Mouse (Mus musculus) urinary bladder, postnatal 36 days (tissue): ENCODE results near the gene Il17d.

Source experiments
- DNase-seq, 2 experiments: peaks; one replicate each; pipeline ENCODE4 v3.0.0; 2022; ENCODE audit warnings: low spot score in 2 of 2, mixed read lengths in 1 of 2

Il17d gene

GRCm38 (mm10) chr14:57524671-57525387 lies at the start of gene Il17d:
Il17d (plus strand) TSS chr14:57524777.
- DNase-seq, result no peak

- DNase-seq, result no peak
Measured at GRCm38 (mm10) chr14:57475057-57475456, 49.5 kb upstream of the Il17d start.

DNA sequence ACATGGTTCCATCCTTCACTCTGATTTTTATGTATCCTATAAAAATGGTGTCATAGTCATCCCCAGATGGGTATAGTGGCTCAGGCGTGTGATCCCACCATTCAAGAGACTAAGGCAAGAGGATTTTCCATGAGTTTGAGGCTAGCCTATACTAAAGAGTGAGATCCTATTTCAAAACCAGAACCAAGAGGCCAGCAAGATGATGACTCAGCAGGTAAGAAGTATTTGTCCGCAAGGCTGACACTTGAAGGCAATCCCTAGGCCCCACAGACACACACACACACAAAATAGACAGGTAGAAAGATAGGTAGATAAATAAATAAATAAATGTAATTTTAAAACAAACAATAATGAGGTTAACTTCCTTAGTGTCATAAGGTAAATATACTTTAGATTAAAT lies 42.3 kb upstream of the Il17d start:
- no peak for DNase-seq

DNA sequence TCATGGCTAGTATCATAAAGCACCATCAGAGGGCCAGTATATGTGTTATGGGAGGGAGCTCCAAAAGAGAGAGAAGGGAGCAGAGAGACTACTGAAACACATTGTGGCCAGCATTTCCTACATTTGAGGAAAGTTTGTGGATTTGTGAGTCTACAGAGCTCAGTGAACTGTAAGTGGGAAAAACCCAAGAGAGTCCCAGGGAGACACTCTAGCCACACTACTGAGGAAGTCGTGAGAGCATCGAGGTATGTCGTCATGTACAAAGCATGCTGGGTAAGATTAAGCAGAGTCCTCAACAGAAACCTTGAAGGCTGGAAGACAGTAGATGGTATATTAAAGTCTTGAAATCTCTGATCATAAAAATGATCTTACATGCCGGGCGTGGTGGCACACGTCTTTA lies 40.4 kb upstream of the Il17d start:
- no peak for DNase-seq

DNA sequence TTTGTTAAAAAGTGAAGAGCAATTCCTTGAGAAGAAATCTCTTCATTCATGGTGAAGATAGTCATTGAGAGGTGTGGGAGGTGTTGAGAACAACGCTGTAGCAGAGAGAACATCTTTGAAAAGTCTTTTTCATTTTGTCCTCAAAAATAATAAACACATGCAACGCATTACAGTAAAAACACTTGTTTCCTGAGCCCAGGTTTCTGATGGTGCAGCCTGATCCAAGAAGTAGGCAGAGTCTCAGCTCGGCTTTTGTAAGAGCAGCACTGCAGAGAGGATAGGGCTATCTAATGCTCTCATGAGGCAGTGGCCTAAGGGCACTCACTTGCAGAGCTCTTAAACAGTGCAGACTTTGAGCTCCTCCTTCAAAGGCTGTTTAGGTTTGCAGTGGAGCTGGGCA lies 34.9 kb upstream of the Il17d start:
- DNase-seq, result no peak

- DNase-seq, result no peak
Measured at GRCm38 (mm10) chr14:57493840-57494239, 30.7 kb upstream of the Il17d start.

- no peak for DNase-seq
Measured at GRCm38 (mm10) chr14:57503729-57504128, 20.8 kb upstream of the Il17d start.

DNA sequence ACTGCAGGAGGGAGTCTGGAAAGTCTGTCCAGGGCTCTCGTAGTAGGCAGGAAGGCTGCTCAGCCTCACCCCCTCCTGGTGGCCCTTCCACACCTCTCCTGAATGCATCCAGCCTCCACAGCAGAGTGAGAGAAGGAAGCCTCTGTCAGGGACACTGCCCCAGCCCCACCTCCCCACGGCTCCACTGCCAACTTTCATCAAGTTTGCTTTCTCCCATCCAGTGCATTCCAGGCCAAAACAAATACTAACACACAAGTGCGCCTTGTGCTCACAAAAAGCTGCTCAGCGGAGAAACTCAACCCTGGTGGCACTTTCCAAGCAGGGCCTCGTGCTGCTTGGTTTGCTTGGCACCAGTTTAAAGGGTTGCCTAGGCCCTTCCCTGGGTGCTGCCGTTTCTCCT lies 15.0 kb upstream of the Il17d start:
- no peak for DNase-seq

- no peak for DNase-seq
Measured at GRCm38 (mm10) chr14:57515156-57515762, 9.3 kb upstream of the Il17d start.

- no peak for DNase-seq
Measured at GRCm38 (mm10) chr14:57517001-57517400, 7.6 kb upstream of the Il17d start.

DNA sequence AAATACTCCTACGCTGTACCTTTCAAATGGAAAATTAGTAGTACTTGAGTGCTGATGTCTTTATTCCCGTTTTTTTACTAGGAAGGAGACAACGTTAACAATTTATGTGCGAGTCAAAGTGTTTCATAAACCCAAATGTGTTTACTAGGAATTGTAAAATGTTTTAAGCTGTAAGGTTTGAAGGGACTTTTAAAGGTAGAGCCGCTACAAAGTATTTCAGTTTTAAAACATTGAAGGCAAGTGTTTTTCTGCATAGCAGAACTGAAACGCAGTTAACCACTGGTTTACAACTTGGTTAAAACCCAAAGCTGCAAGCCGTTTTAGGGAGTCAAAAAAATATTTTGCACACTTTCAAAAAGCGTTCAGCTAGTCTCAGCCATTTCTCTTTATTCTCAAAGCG lies 815 bp upstream of the Il17d start:
- no peak for DNase-seq

GRCm38 (mm10) chr14:57525388-57526049 lies 942 bp downstream of the Il17d start:
- peak; percentile 70 to 75 for DNase-seq

- DNase-seq, result no peak
Measured at GRCm38 (mm10) chr14:57526050-57526623, 1.6 kb downstream of the Il17d start.

GRCm38 (mm10) chr14:57527122-57527521 lies 2.5 kb downstream of the Il17d start:
- DNase-seq, result no peak

- no peak for DNase-seq
Measured at GRCm38 (mm10) chr14:57527598-57527997, 3.0 kb downstream of the Il17d start.

- no peak for DNase-seq
Measured at GRCm38 (mm10) chr14:57529086-57529785, 4.7 kb downstream of the Il17d start.

GRCm38 (mm10) chr14:57529786-57530515 lies 5.4 kb downstream of the Il17d start:
- DNase-seq, result no peak

- no peak for DNase-seq
Measured at GRCm38 (mm10) chr14:57532577-57532976, 8.0 kb downstream of the Il17d start.

DNA sequence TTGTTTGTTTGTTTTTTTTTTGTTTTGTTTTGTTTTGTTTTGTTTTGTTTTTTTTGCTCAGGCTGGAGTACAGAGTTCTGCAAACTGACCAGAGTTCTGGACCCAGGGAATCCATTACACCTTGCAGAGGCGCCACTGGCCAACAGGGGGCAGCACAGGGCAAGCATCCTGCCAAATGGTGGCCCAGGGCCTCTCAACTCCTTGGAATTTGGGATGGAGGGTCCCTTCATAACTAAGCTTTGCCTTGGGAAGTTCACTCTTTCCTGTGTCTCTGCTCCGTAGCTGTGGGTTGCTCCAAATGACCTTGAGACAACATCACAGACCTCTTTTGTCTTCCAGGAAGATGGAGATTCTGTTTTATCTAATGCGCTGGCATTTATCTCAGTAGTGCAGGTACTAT lies 8.6 kb downstream of the Il17d start:
- DNase-seq, result peak in 1 of 2 experiments; percentile 57

- DNase-seq, result no peak
Measured at GRCm38 (mm10) chr14:57533841-57534240, 9.3 kb downstream of the Il17d start.

GRCm38 (mm10) chr14:57534346-57534745 lies 9.8 kb downstream of the Il17d start:
- DNase-seq, result no peak
